In the genomic region with DNA sequence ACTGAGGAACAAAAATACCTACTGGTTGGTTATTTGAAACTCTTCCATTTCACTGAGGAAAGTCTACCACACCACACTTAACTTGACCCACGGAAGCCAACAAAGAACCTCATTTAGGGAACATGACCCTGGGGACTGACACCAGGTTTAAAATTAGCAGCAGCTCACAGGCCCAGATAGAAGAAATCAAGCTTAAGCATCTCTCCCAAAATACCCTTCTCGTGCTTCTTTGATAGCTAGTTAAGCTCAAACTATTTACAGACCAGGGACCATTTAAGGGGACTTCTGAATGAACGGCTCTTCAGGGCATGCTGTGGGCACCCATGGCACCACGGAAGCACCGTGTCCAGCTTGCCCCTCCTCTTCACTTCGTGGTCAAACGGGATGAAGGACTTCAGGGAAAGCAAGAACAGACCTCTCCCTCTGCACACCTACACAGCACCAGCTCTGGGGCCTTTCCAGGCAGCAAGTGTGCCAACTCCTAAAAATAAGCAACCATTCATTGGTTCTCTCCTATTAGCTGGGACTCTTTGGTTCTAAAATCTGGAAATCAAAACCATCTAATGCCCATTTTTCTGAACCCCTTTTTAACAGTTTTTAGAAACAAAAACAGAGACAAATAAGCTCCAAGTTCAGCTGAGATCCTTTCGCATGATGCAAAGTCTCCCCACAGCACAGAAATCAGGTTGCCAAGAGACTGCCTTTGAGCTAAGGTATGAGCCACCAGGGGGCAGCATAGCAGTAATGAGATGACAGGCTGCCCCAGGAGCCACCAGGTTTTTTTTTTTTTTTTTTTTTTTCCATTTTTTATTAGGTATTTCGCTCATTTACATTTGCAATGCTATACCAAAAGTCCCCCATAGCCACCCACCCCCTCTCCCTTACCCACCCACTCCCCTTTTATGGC, we compare ENCODE assay signal across 8 mouse cellular contexts.
DNase-seq lines count a peak whose midpoint lies in the region; ATAC-seq and TF ChIP-seq lines count a peak whose summit lies in the region.

No protein-coding gene starts in this region.

- no peak overlapping the region for H3K27ac ChIP-seq in kidney, postnatal 0 days
- 0 out of 2 replicates have a peak overlapping the region, but pooled peaks have one; percentile 29 for H3K27ac ChIP-seq in liver, embryonic 16.5 days (ENCODE audit: low read length)

- H3K79me2 ChIP-seq in C2C12 (ENCODE audit: control insufficient read depth, insufficient read depth) = peaks cover 73% of the 10 kb centered on the region

- TF ChIP-seq CTCF in C2C12 (IDR thresholded peaks at IDR 0.05; ENCODE audit: control insufficient read depth, insufficient read depth, insufficient read length) = peak; percentile 44
- TF ChIP-seq CTCF in kidney, postnatal 0 days (IDR thresholded peaks at IDR 0.05; ENCODE audit: low read depth) = peak; percentile 72

- no peak for ATAC-seq in kidney, postnatal 0 days (replicated peaks; ENCODE audit: low FRiP score, low read depth)
- ATAC-seq in liver, embryonic 16.5 days (ENCODE audit: low read depth) = no peak

- no peaks in the 10 kb centered on the region for H3K27me3 ChIP-seq in C2C12 (ENCODE audit: control insufficient read depth, insufficient read depth, insufficient read length)
- no peaks in the 10 kb centered on the region for H3K27me3 ChIP-seq in kidney, postnatal 0 days (ENCODE audit: insufficient read depth, low read length)
- no peaks in the 10 kb centered on the region for H3K27me3 ChIP-seq in liver, embryonic 16.5 days (ENCODE audit: control insufficient read depth, insufficient read depth, low read depth, low read length)

- intact Hi-C loops in gastrocnemius, postnatal 14 days (cut with DNase I; ENCODE audit: low total_unique reads) = no loop called here

- no peak overlapping the region for H3K4me2 ChIP-seq in kidney, postnatal 0 days (ENCODE audit: low read length)
- H3K4me2 ChIP-seq in liver, embryonic 16.5 days (ENCODE audit: low read depth, low read length) = no peak overlapping the region

- H3K36me3 ChIP-seq in C2C12 (ENCODE audit: control insufficient read depth, insufficient read depth) = no peaks in the 10 kb centered on the region
- H3K36me3 ChIP-seq in kidney, postnatal 0 days (ENCODE audit: insufficient read depth, low read length) = no peaks in the 10 kb centered on the region
- H3K36me3 ChIP-seq in liver, embryonic 16.5 days (ENCODE audit: control insufficient read depth, insufficient read depth) = no peaks in the 10 kb centered on the region; the same call in 1 of the 2 replicates

- no peak overlapping the region for H3K4me3 ChIP-seq in C2C12 (ENCODE audit: insufficient read depth, poor library complexity, severe bottlenecking)
- no peak overlapping the region for H3K4me3 ChIP-seq in kidney, postnatal 0 days (replicated peaks; ENCODE audit: low read depth, low read length)
- H3K4me3 ChIP-seq in liver, embryonic 16.5 days (ENCODE audit: low read depth, low read length) = no peak overlapping the region

- 78% methylated on average over 8 of the region's 9 CpGs for WGBS in kidney, postnatal 0 days
- 68% methylated on average over 8 of the region's 9 CpGs for WGBS in liver, embryonic 16.5 days (ENCODE audit: insufficient replicate concordance)

- H3K9ac ChIP-seq in kidney, postnatal 0 days (ENCODE audit: low read depth, low read length) = no peak overlapping the region
- H3K9ac ChIP-seq in liver, embryonic 16.5 days (ENCODE audit: low read depth, low read length) = no peak overlapping the region

- 0 out of 2 replicates have a peak, but pooled peaks cover 2% of the 10 kb centered on the region for H3K4me1 ChIP-seq in kidney, postnatal 0 days (replicated peaks; ENCODE audit: insufficient read depth, low read length)
- H3K4me1 ChIP-seq in liver, embryonic 16.5 days (ENCODE audit: control insufficient read depth, low read depth, low read length) = peaks cover 40% of the 10 kb centered on the region

- H3K9me3 ChIP-seq in kidney, postnatal 0 days (replicated peaks; ENCODE audit: low read length) = no peaks in the 10 kb centered on the region
- H3K9me3 ChIP-seq in liver, embryonic 16.5 days (replicated peaks; ENCODE audit: control insufficient read depth, low read length) = no peaks in the 10 kb centered on the region

- H3ac ChIP-seq in C2C12 (ENCODE audit: control insufficient read depth, insufficient read length, low read depth) = no peak overlapping the region

- DNase-seq in ZHBTc4 (ENCODE audit: low read depth, low spot score) = peak; percentile 82
- DNase-seq in cerebellum, postnatal 4 days (ENCODE audit: low spot score in 2 of 2) = peak; percentile 40 to 75
- peak; percentile 84 for DNase-seq in gastrocnemius, postnatal 14 days
- peak; percentile 69 for DNase-seq in kidney, postnatal 0 days (ENCODE audit: low spot score)
- DNase-seq in right cerebral cortex, adult 18-20 months = peak; percentile 79
- peak; percentile 41 for DNase-seq in urinary bladder, adult 2 months (ENCODE audit: low spot score)

- H3K79me3 ChIP-seq in C2C12 (ENCODE audit: low read depth) = peaks cover 39% of the 10 kb centered on the region

TF ChIP-seq in C2C12, 6 proteins besides CTCF, POLR2A, EP300 and RAD21:
- no peak for TF ChIP-seq MYOD1 (IDR thresholded peaks at IDR 0.05; ENCODE audit: control insufficient read depth, insufficient read length, low read depth)
- TF ChIP-seq CEBPB (IDR thresholded peaks at IDR 0.05; ENCODE audit: low read depth) = no peak
- TF ChIP-seq MAX (IDR thresholded peaks at IDR 0.05) = no peak
- TF ChIP-seq FOSL1 (IDR thresholded peaks at IDR 0.05; ENCODE audit: insufficient read depth, low read length, poor library complexity, severe bottlenecking) = no peak
- TF ChIP-seq MYOG (IDR thresholded peaks at IDR 0.05; ENCODE audit: control insufficient read depth, extremely low read depth, insufficient read length) = no peak
- no peak for TF ChIP-seq USF1 (IDR thresholded peaks at IDR 0.05; ENCODE audit: low read depth)
TF ChIP-seq in C2C12: peak in this region for 0.
